Mouse (Mus musculus) gastrocnemius, postnatal 10 days (tissue): ENCODE data around the gene Cntf. TPM values are rescaled to one million over a fixed set of nuclear protein-coding genes. Genes with fewer than 3 reads are reported as not detected.

ENCODE experiments used
- DNase-seq: peaks from one replicate; pipeline ENCODE4 v3.0.0; 2021; ENCODE audit warnings: mixed read lengths
- long read RNA-seq, 2 experiments: library from polyadenylated mRNA; stranded (forward); transcript quantifications; one replicate each; pipeline ENCODE4 v2.0.0; 2021
- total RNA-seq, 2 experiments: library from RNA; stranded (reverse); gene quantifications; 2 replicates each; pipeline ENCODE4 v1.2.3; 2021

The Cntf gene
- 1 to 10 TPM; 4.4 to 4.6 TPM for total RNA-seq
- long read RNA-seq, experiment 1: 0 reads
- long read RNA-seq, experiment 2, partial matches to known transcripts: 0 of 1 reads
- long read RNA-seq, experiment 2, other reads (novel, unspliced or antisense): 0 of 1 reads

GRCm38 (mm10) chr19:12765308-12765707 is at the start of gene Cntf:
Cntf (minus strand) TSS chr19:12765632.
- DNase-seq: no peak

- no peak for DNase-seq
Measured at GRCm38 (mm10) chr19:12813883-12814282, 48.5 kb upstream of the Cntf start.

DNA sequence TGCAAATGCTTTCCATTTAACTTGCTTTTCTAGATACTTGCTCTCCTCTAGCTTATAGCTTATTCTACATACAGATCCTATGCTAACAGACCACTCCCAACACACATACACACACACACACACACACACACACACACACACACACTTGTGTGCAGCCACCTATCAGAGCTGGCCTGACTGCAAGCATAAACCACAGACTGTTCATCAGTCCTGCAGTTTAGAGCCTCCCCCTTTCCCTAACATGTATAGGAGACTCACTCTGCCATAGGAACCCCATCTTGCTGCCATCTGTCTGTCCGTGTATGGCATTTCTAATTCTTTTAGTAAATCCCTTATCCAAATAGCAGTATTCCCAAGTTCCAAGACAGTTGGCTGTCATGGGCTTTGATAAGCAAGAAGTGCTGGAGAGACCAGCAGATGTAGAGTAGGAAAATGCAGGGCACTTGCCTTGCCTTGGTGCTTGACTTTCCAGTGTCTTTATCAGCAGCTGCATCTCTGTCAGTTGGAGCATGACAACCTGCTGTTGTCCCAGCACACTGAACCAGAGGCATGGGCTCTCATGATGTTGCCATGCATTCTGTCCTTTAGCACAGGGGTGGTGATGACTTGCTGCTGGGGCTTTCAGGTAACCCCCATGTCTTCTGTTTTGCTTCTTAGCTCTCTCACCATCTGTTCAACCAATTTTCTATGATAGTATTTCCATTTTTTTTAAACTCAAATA is 47.4 kb upstream of the Cntf start:
- DNase-seq: no peak

DNA sequence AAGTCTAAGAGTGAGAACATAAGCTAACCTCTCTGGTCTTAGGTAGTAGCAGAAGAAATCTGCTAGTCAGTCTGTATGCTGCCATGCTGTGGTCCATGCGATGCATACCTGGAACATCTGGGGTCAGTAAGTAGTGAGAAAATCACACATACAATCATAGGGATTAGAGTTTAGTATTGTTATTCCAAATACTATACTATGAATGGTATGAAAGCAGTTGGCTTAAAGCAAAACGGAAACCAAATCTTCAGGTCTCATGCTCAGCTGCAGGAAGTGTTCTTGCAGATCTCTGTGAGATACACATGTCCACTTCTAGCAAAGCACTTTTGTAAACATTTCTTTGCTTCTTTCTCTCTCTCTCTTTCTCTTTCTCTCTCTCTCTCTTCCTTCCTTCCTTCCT is 40.8 kb upstream of the Cntf start:
- no peak for DNase-seq

DNA sequence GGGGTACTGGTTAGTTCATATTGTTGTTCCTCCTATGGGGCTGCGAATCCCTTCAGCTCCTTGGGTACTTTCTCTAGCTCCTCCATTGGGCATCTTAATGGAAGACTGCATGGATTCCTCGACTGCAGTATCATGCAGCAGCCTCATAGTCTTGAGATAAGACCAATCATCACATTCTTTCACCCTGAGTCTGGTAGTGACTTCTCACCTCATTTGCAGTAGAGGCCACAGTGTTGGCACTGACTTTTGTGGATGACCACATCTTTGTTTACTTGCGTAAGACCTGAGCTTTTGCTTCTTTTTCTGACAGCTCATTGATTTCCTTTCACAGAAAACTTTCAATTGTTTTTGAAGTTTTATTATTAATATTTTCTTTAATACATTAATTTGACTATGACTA is 40.3 kb upstream of the Cntf start:
- no peak for DNase-seq

DNA sequence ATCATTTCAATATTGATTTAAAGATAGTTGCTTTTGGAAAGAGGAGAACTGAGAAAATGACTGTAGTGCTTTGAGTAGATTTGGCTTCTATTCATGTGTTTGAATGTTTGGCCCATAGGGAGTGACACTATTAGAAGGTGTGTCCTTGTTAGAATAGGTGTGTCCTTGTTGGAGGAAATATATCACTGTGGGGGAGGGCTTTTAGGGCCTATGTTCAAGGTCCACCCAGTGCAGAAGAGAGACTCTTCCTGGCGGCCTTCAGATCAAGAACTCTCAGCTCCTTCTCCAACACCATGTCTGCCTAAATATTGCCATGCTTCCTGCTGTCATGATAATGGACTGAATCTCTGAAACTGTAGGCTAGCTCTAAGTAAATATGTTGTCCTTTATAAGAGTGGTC is 38.8 kb upstream of the Cntf start:
- no peak for DNase-seq

- no peak for DNase-seq
Measured at GRCm38 (mm10) chr19:12802830-12803229, 37.4 kb upstream of the Cntf start.

GRCm38 (mm10) chr19:12801046-12801445 is 35.6 kb upstream of the Cntf start:
- DNase-seq: no peak

DNA sequence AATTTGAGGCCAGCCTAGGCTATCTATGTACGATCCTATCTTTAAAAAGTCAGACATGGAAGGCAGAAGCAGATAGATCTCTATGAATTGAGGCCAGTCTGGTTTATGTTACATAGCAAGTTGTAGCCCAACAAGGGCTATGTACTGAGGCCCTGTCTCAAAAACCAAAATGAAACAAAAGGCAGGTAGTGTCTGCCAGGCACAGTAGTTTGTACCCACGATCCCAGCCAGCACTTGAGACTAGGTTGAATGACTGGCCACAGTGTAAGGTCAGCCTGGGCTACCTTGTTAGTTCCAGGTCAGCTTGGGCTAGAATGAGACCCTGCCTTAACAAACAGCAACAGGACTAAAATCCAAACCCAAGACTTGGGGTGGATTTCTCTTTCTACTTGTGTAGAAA is 35.2 kb upstream of the Cntf start:
- no peak for DNase-seq

- DNase-seq: no peak
Measured at GRCm38 (mm10) chr19:12799081-12799480, 33.6 kb upstream of the Cntf start.

DNA sequence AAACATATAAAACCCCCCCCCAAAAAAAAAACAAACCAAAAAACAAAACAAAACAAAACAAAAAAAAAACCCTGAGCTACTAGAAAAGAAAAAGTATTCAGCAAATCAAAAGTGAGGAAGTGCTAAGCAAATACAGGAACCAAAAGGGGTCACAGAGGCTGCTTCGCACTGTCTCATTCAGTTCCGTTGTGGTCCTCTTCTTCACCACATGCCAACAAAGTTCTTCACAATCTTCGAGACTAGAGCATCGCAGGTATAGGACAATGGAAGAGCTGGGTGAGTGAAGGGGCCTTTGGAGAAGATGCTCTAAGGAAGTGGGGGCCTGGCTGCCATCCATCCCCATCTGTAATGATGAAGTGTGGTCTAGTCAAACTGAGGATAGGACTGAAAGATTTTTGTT is 33.0 kb upstream of the Cntf start:
- DNase-seq: no peak

DNA sequence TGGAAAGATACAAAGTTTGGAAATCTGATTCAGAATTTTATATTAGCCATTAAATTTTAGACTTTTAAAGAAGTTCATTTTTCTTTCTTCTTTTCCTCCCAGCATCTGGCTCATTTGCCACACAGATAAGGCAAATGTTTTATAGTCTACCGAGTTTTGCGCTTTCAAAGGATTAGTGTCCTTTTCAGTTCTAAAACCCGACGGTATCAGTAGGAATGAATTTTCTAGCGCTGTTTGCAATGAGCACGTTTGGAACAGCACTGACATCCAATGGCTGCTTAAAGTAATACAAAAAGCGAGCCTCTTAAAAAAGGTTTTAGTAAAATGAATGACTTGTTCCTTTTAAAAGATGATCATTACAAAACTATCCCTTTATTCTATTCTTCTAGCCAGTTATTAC is 31.6 kb upstream of the Cntf start:
- no peak for DNase-seq

- DNase-seq: peak; percentile 42
Measured at GRCm38 (mm10) chr19:12796328-12796931, 31.0 kb upstream of the Cntf start.

- peak; percentile 94 for DNase-seq
Measured at GRCm38 (mm10) chr19:12795511-12796327, 30.3 kb upstream of the Cntf start, which contains the start of the genes Zfp91 and Lpxn. Zfp91 (minus strand) TSS chr19:12796126. Lpxn (plus strand) TSS chr19:12796193.

DNA sequence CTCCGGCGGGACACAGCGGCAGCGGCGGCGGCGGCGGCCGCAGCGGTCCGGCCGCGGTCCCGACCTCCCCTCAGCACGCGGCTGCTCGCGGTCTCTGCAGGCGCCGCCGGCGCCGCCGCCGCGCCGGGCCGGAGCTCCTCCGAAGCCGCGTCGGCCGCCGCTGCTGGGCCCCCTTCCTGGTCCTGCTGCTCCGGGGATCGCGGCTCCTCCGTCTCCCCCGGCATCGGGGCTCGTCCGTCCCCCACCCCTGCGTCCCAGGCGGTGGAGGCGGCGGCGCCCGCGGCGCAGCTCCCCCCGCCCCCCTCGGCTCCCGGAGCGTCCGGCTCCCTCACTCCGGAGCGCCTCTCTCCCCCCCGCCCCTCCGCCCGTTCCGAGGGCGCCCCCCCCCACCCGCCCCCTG is 29.7 kb upstream of the Cntf start:
- DNase-seq: no peak

DNA sequence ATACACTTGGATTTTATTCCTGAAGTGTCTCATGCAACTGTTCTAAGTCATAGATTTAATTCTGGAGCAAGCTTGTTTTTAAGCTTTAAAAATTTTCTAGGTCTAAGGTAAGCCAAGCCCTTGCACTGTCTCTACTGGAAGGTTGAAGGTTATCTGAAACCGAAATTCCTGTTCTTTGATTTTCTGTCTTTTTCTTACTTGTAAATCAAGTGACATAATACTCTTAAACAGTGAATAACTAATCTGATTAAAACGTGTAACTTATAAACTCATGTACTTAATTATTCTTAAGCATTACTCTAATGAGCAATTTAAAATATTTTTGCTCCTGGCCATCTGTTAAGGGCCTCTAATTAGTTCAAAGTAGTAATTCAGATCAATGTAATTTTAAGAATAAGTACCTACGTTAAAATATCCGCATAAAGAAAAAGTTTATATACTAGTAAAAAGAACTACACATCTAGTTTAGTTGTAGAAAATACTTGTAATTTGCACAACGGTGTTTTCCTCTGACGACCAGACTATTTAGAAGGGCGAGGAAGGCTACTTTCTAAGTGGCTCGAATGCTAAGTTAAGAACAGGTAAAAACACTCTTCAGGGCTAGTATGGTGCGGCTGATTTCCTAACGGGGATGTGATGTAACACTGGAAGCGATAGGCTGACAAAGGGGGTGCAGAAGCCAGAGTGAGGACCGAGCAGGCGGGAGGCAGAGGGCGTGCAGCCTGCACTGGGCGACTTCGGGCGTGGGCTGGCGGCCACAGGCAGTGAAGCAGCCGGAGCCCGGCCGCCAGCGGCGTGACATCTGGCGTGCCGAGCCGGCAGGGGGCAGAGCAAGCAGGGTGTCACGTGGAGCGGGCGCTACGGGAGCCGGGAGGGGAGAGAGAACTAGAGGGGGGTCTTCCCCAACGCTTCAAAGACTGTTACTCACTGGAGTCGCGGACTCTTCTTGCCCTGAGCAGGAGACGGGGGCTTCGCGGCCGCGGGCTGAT is 28.9 kb upstream of the Cntf start:
- peak; percentile 95 for DNase-seq

GRCm38 (mm10) chr19:12792374-12792773 is 26.9 kb upstream of the Cntf start:
- no peak for DNase-seq

- no peak for DNase-seq
Measured at GRCm38 (mm10) chr19:12787721-12788120, 22.3 kb upstream of the Cntf start.

- DNase-seq: no peak
Measured at GRCm38 (mm10) chr19:12786803-12787395, 21.5 kb upstream of the Cntf start.

DNA sequence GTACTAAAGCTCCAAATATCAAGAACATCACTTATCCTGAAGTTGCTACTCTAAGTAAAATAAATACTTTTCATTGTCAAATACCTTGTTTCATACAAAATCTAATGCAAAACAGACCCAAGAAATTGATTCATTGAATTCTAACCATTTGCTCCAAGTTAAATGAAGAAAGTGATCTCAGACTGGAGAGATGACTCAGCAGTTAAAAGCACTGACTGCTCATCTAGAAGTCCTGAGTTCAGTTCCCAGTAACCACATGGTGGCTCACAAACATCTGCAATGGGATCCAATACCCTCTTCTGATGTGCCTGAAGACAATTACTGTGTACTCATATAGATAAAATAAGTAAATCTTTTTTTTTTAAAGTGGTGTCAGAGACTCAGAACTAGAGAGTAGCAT is 15.0 kb upstream of the Cntf start:
- DNase-seq: no peak

GRCm38 (mm10) chr19:12770888-12771287 is 5.5 kb upstream of the Cntf start:
- DNase-seq: no peak
